Mouse (Mus musculus) cortical plate, adult 2 months (tissue): ENCODE measurements around the gene Il9r.

Experiments used
- CTCF ChIP-seq: fragments of 200-500 bp; IDR thresholded peaks from 2 replicates; pipeline ENCODE4 v1.5.1; 2011; ENCODE audit warnings: mild to moderate bottlenecking, control low read depth, low read length; ENCODE audit not compliant: insufficient read depth; ENCODE audit errors: extremely low read depth
- POLR2A ChIP-seq: fragments of 200-500 bp; IDR thresholded peaks from 2 replicates; pipeline ENCODE4 v1.6.1; 2011; ENCODE audit warnings: mild to moderate bottlenecking, low read length, control low read depth; ENCODE audit not compliant: insufficient read depth; ENCODE audit errors: extremely low read depth

GRCm38 (mm10) chr11:32152814-32153213 lies 47.3 kb downstream of the Il9r start:
- TF ChIP-seq CTCF: no peak; the same call in 1 of the 2 replicates
- TF ChIP-seq POLR2A: no peak
